Mouse (Mus musculus): ENCODE data around the gene Atp6v0e2. TPM values are rescaled to one million over a fixed set of nuclear protein-coding genes. Genes with fewer than 3 reads are reported as not detected.

Atp6v0e2 gene
- polyA plus RNA-seq, 1 experiment: 459 TPM

DNA sequence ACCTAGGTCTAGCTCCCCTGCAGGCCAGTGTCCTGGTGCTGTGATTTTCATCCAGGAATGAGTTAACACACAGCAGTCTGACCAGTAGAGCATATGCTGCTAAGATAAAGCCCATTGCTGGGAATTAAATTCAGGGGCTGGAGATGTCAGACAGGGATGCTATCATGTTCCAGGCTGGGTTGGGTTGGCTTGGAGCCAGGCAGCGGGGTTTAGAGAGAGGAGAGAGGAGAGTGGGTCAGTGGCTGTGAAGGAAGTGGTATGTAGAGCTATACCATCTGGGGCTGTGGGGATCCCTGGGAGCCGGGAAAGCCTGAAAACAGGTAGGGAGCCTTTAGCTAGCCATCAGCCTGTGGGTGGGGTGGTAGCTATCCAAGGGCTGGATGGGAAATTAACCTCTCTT, 6.6 kb upstream of the Atp6v0e2 start:
- Histone ChIP-seq H3K4me3 (replicated peaks; ENCODE audit: insufficient read depth, low read depth, low read length) (no peak overlapping the region), H3K4me1 (ENCODE audit: control insufficient read depth, insufficient read depth, low read length) (peaks cover 11% of the 10 kb centered on the region), H3K27me3 (ENCODE audit: control insufficient read depth, insufficient read depth, low read length) (no peaks in the 10 kb centered on the region), H3K27ac (ENCODE audit: insufficient read depth, low read length) (no peak overlapping the region)
- no peak for TF ChIP-seq POLR2A (IDR thresholded peaks at IDR 0.05; ENCODE audit: borderline replicate concordance, insufficient read depth, low read length)
- no peak for TF ChIP-seq CTCF (IDR thresholded peaks at IDR 0.05; ENCODE audit: borderline replicate concordance, insufficient read depth, low read depth, low read length)
- no peak for DNase-seq
- WGBS: 50% methylated on average over 2 of the region's 2 CpGs

GRCm38 (mm10) chr6:48533475-48533874, 3.9 kb upstream of the Atp6v0e2 start:
- 84% methylated on average over 2 of the region's 2 CpGs for WGBS
- Histone ChIP-seq H3K4me3 (replicated peaks; ENCODE audit: insufficient read depth, low read depth, low read length) (no peak overlapping the region), H3K27me3 (ENCODE audit: control insufficient read depth, insufficient read depth, low read length) (no peaks in the 10 kb centered on the region), H3K27ac (ENCODE audit: insufficient read depth, low read length) (no peak overlapping the region), H3K4me1 (ENCODE audit: control insufficient read depth, insufficient read depth, low read length) (peaks cover 14% of the 10 kb centered on the region)
- TF ChIP-seq CTCF (IDR thresholded peaks at IDR 0.05; ENCODE audit: borderline replicate concordance, insufficient read depth, low read depth, low read length) (no peak), POLR2A (IDR thresholded peaks at IDR 0.05; ENCODE audit: borderline replicate concordance, insufficient read depth, low read length) (no peak)
- no peak for DNase-seq

DNA sequence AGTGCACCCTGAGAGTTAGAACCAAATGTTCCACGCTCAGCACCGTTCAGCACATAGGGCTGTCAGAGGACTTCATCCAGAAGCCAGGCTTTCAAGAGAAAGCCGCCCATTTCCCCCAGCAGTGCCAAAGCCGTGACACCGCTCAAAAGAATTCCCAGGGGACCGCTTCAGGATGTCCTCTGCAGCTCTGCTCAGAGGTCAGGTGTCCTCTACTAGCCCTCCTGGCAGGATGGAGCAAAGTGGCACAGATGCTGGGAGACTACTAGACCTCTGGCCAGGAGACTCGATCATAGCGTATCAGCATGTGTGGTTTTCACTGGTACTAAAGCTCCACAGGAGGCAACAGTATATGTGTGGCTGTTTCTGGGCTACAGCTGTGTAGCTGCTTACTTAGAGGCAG, 2.5 kb upstream of the Atp6v0e2 start:
- TF ChIP-seq POLR2A (IDR thresholded peaks at IDR 0.05; ENCODE audit: borderline replicate concordance, insufficient read depth, low read length) (no peak), CTCF (IDR thresholded peaks at IDR 0.05; ENCODE audit: borderline replicate concordance, insufficient read depth, low read depth, low read length) (no peak)
- Histone ChIP-seq H3K4me1 (ENCODE audit: control insufficient read depth, insufficient read depth, low read length) (peaks cover 16% of the 10 kb centered on the region), H3K4me3 (replicated peaks; ENCODE audit: insufficient read depth, low read depth, low read length) (no peak overlapping the region), H3K27me3 (ENCODE audit: control insufficient read depth, insufficient read depth, low read length) (no peaks in the 10 kb centered on the region), H3K27ac (ENCODE audit: insufficient read depth, low read length) (no peak overlapping the region)
- DNase-seq: no peak
- WGBS: 69% methylated on average over 8 of the region's 8 CpGs

DNA sequence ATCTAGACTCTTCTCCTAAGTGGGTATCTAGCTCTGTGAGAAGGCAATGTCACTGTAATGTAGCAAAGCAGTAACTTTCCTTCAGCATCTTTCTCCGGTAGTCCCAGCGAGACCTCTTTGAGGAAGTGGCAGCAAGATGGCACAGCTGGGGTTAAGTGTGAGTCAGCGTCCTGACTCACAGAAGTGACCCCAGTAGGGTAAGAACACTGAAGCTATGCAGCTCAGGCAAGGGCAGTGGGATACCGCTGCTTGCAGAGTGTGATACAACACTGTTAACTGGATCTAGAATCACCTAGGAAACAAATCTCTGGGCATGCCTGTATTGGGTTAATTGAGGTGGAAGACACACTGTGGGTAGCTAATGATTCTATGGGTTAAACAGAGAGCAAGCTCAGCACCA, 1.3 kb upstream of the Atp6v0e2 start:
- Histone ChIP-seq H3K4me1 (ENCODE audit: control insufficient read depth, insufficient read depth, low read length) (peaks cover 13% of the 10 kb centered on the region), H3K4me3 (replicated peaks; ENCODE audit: insufficient read depth, low read depth, low read length) (no peak overlapping the region), H3K27ac (ENCODE audit: insufficient read depth, low read length) (no peak overlapping the region), H3K27me3 (ENCODE audit: control insufficient read depth, insufficient read depth, low read length) (no peaks in the 10 kb centered on the region)
- WGBS: 71% methylated on average over 4 of the region's 4 CpGs
- TF ChIP-seq CTCF (IDR thresholded peaks at IDR 0.05; ENCODE audit: borderline replicate concordance, insufficient read depth, low read depth, low read length) (no peak), POLR2A (IDR thresholded peaks at IDR 0.05; ENCODE audit: borderline replicate concordance, insufficient read depth, low read length) (no peak)
- DNase-seq: no peak

DNA sequence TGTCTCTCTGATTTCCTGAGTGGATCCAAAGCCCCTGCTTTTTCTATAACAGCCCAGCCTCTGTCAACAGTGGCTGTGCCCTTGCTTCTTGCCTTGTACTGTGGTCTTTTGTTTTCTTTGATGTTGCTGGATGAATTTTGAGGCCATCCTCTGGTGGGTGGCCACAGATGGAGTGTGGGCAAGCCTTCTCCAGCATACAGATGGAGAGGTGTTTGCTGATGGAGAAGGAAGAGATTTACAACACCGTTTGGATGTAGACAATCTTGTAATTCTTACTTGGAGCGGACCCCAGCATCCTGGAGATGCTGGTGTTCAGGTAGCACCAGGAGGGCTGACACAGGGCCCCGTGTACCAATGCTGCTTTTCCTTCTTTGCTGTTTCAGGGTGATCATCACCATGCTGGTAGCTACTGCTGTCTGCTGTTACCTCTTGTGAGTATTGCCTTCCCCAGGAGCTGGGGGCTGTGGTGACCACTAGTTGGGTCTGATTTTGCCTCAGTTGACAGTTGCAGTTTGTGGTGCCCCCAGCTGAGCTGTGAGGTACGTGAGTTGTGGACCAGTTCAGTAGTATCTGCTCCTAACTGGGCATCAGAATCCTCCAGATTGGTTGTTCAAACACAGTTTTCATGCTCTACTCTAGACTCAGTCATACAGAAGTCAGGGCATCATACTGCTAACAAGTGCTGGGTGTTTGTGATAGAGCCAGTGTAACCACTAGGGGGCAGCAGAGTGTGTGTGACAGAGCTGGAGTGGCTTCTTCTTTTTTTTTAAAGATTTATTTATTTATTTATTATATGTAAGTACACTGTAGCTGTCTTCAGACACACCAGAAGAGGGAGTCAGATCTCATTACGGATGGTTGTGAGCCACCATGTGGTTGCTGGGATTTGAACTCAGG, 1.7 kb downstream of the Atp6v0e2 start:
- TF ChIP-seq POLR2A (IDR thresholded peaks at IDR 0.05; ENCODE audit: borderline replicate concordance, insufficient read depth, low read length) (no peak), CTCF (IDR thresholded peaks at IDR 0.05; ENCODE audit: borderline replicate concordance, insufficient read depth, low read depth, low read length) (peak; percentile 68)
- WGBS: 50% methylated on average over 5 of the region's 5 CpGs
- peak; percentile 80 to 84 for DNase-seq
- H3K4me3 ChIP-seq (replicated peaks; ENCODE audit: insufficient read depth, low read depth, low read length): peak overlapping the region; percentile 37
- H3K4me1 ChIP-seq (ENCODE audit: control insufficient read depth, insufficient read depth, low read length): peaks cover 13% of the 10 kb centered on the region
- peak overlapping the region; percentile 18; the same call in 1 of the 2 replicates for H3K27ac ChIP-seq (ENCODE audit: insufficient read depth, low read length)
- H3K27me3 ChIP-seq (ENCODE audit: control insufficient read depth, insufficient read depth, low read length): no peaks in the 10 kb centered on the region

- no peak for TF ChIP-seq POLR2A (IDR thresholded peaks at IDR 0.05; ENCODE audit: borderline replicate concordance, insufficient read depth, low read length)
- no peak for TF ChIP-seq CTCF (IDR thresholded peaks at IDR 0.05; ENCODE audit: borderline replicate concordance, insufficient read depth, low read depth, low read length)
- 34% methylated on average over 5 of the region's 5 CpGs for WGBS
- Histone ChIP-seq H3K4me3 (replicated peaks; ENCODE audit: insufficient read depth, low read depth, low read length) (no peak overlapping the region), H3K4me1 (ENCODE audit: control insufficient read depth, insufficient read depth, low read length) (peaks cover 13% of the 10 kb centered on the region), H3K27me3 (ENCODE audit: control insufficient read depth, insufficient read depth, low read length) (no peaks in the 10 kb centered on the region), H3K27ac (ENCODE audit: insufficient read depth, low read length) (no peak overlapping the region)
- no peak for DNase-seq
Observed at GRCm38 (mm10) chr6:48539860-48540259, 2.4 kb downstream of the Atp6v0e2 start.

DNA sequence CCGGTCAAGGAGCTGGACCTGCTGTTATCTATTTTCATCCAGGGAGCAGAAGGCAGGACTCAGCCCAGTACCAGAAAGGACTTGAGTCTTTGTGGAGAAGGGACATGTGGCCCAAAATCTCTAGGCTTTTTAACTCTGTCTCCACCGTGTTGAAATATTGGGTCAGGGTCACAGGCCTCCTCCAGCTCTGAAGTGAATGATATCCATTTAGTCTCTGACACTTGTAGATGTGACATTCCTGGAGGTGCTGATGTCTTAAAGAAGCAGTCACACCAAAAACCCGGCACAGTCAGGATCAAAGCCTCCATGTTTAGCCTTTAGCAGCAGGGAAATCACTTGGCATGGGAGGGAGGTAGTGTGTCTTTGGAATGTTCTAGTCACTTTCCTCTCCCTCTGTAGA, 3.3 kb downstream of the Atp6v0e2 start:
- peaks cover 13% of the 10 kb centered on the region for H3K4me1 ChIP-seq (ENCODE audit: control insufficient read depth, insufficient read depth, low read length)
- DNase-seq: no peak
- H3K4me3 ChIP-seq (replicated peaks; ENCODE audit: insufficient read depth, low read depth, low read length): no peak overlapping the region
- WGBS: 46% methylated on average over 3 of the region's 3 CpGs
- TF ChIP-seq POLR2A (IDR thresholded peaks at IDR 0.05; ENCODE audit: borderline replicate concordance, insufficient read depth, low read length) (no peak), CTCF (IDR thresholded peaks at IDR 0.05; ENCODE audit: borderline replicate concordance, insufficient read depth, low read depth, low read length) (no peak)
- no peaks in the 10 kb centered on the region for H3K27me3 ChIP-seq (ENCODE audit: control insufficient read depth, insufficient read depth, low read length)
- H3K27ac ChIP-seq (ENCODE audit: insufficient read depth, low read length): no peak overlapping the region

Data from cerebellum, adult 2 months (tissue).